Mouse (Mus musculus): ENCODE data around the gene Vkorc1. TPM values are rescaled to one million over a fixed set of nuclear protein-coding genes. Genes with fewer than 3 reads are reported as not detected.

The Vkorc1 gene
- polyA plus RNA-seq, 1 experiment from 2014 or later = 130 TPM

DNA sequence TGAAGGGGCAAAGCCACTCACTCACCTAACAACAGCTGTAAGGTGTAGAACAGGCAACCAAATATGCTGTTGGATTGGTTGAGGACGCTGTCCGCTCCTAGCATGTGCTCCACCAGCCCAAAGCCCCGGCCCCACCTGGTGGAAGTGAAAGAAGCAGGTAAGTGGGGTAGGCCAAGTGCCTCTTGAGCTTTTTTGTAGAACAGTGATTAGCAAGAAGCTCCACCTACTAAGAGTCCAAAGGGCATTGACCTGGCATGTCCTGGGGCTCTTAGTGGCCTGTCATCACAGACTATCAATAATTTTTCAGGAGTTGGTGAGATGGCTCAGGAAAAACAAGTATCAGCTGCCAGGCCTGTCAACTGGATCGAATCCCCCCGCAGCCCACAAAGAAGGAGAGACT is 937 bp downstream of the Vkorc1 start:
- Histone ChIP-seq H3K9ac (ENCODE audit: low read length) (peak overlapping the region; percentile 70; the same call in 1 of the 2 replicates), H3K4me1 (replicated peaks; ENCODE audit: control insufficient read depth, insufficient read depth) (no peaks in the 10 kb centered on the region), H3K4me2 (replicated peaks; ENCODE audit: low read depth) (peak overlapping the region; percentile 79), H3K9me3 (ENCODE audit: control insufficient read depth, low read length) (no peaks in the 10 kb centered on the region), H3K27ac (replicated peaks) (no peak overlapping the region), H3K36me3 (ENCODE audit: control insufficient read depth, insufficient read depth, low read length) (no peaks in the 10 kb centered on the region; the same call in 1 of the 2 replicates), H3K27me3 (ENCODE audit: control insufficient read depth, insufficient read depth, low read length) (no peaks in the 10 kb centered on the region), H3K4me3 (ENCODE audit: low read depth, low read length) (peak overlapping the region; percentile 59; the same call in 1 of the 2 replicates)
- peak; percentile 41 for DNase-seq (ENCODE audit: low spot score)
- no peak for ATAC-seq (ENCODE audit: low FRiP score, low TSS enrichment)
- TF ChIP-seq CTCF (IDR thresholded peaks at IDR 0.05; ENCODE audit: low read depth) (peak; percentile 29; the same call in 1 of the 2 replicates), EP300 (optimal IDR thresholded peaks at IDR 0.05) (no peak)
- WGBS = 56% methylated on average over 5 of the region's 5 CpGs

DNA sequence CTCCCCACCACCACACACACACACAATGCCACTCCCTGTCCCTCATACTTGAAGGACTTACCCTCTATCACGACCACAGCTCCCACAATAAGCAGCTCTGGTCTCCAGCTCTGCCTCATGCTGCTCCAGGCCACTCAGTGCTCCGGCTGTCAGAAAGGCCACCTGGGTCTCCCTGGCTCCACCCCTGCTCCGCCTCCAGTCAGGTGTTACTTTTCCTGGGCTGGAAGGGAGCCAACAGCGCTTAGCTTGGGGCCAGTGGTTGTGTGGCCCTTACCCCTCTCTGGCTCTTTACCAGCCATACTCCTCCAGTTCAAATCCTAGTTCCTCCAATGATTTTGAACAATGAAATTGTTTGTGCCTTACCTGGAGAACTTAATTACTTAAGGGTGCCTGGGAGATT is 4.6 kb downstream of the Vkorc1 start, which contains the start of gene Prss53:
Prss53 (minus strand) TSS at position 173 of the 400 bp plus-strand sequence.
- Histone ChIP-seq H3K36me3 (ENCODE audit: control insufficient read depth, insufficient read depth, low read length) (peaks cover 7% of the 10 kb centered on the region; the same call in 1 of the 2 replicates), H3K4me2 (replicated peaks; ENCODE audit: low read depth) (no peak within 1 kb of the TSS), H3K9ac (ENCODE audit: low read length) (no peak within 1 kb of the TSS), H3K27me3 (ENCODE audit: control insufficient read depth, insufficient read depth, low read length) (no peaks in the 10 kb centered on the region), H3K27ac (replicated peaks) (no peak within 1 kb of the TSS), H3K4me1 (replicated peaks; ENCODE audit: control insufficient read depth, insufficient read depth) (no peaks in the 10 kb centered on the region), H3K9me3 (ENCODE audit: control insufficient read depth, low read length) (no peaks in the 10 kb centered on the region), H3K4me3 (ENCODE audit: low read depth, low read length) (no peak within 1 kb of the TSS)
- no peak for TF ChIP-seq CTCF (IDR thresholded peaks at IDR 0.05; ENCODE audit: low read depth)
- TF ChIP-seq EP300 (optimal IDR thresholded peaks at IDR 0.05) = no peak
- 24% methylated on average over 4 of the region's 4 CpGs for WGBS
- ATAC-seq (ENCODE audit: low FRiP score, low TSS enrichment) (no peak), DNase-seq (ENCODE audit: low spot score) (peak; percentile 79)

DNA sequence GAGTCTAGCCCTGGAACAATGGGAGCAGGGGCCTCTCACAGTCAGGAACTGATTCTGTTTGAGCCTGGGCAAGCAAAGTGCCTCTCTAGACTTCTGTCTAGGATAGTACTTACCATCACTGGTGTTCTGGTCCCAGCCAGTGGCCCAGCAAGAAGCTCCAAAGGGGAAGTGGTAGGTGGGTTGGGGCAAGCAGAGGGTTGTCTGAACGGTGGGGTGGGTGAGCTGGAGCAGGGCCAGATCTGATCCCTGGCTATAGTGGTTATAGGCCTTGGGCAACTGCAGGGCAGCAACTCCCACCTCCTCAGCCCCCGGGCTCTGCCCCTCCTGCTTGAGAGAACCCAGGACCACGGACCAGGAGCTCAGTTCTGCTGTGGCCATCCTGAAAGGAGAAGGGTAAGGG is 6.6 kb downstream of the Vkorc1 start:
- Histone ChIP-seq H3K4me2 (replicated peaks; ENCODE audit: low read depth) (no peak overlapping the region), H3K4me1 (replicated peaks; ENCODE audit: control insufficient read depth, insufficient read depth) (no peaks in the 10 kb centered on the region), H3K36me3 (ENCODE audit: control insufficient read depth, insufficient read depth, low read length) (peaks cover 9% of the 10 kb centered on the region; the same call in 1 of the 2 replicates), H3K27me3 (ENCODE audit: control insufficient read depth, insufficient read depth, low read length) (no peaks in the 10 kb centered on the region), H3K9ac (ENCODE audit: low read length) (no peak overlapping the region), H3K4me3 (ENCODE audit: low read depth, low read length) (no peak overlapping the region), H3K9me3 (ENCODE audit: control insufficient read depth, low read length) (no peaks in the 10 kb centered on the region), H3K27ac (replicated peaks) (no peak overlapping the region)
- TF ChIP-seq EP300 (optimal IDR thresholded peaks at IDR 0.05) = no peak
- no peak for TF ChIP-seq CTCF (IDR thresholded peaks at IDR 0.05; ENCODE audit: low read depth)
- 62% methylated on average over 3 of the region's 3 CpGs for WGBS
- no peak for DNase-seq (ENCODE audit: low spot score)
- no peak for ATAC-seq (ENCODE audit: low FRiP score, low TSS enrichment)

DNA sequence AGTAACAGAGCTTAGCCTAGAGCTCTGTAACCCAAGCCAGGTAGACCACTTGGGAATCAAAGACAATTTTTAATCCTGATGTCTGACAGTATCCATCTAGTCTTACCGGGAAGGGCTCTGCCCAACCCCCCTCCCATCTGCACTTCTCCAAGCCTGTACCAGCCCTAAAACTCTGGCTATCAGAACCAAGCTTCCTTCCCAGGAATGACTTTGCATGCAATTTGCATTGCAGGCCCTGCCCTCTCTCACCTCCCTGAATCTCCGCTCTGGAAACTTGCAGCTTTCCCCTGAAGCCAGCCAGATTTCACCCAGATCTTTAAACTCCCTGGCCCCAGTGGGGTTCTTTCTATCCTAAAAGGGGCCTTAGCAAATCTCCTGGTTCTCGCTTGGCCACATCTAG is 7.6 kb downstream of the Vkorc1 start:
- no peak for DNase-seq (ENCODE audit: low spot score)
- WGBS = 75% methylated on average over 3 of the region's 3 CpGs
- H3K36me3 ChIP-seq (ENCODE audit: control insufficient read depth, insufficient read depth, low read length) = peaks cover 12% of the 10 kb centered on the region; the same call in 1 of the 2 replicates
- no peaks in the 10 kb centered on the region for H3K9me3 ChIP-seq (ENCODE audit: control insufficient read depth, low read length)
- H3K27ac ChIP-seq (replicated peaks) = no peak overlapping the region
- H3K4me1 ChIP-seq (replicated peaks; ENCODE audit: control insufficient read depth, insufficient read depth) = no peaks in the 10 kb centered on the region
- no peak overlapping the region for H3K4me2 ChIP-seq (replicated peaks; ENCODE audit: low read depth)
- ATAC-seq (ENCODE audit: low FRiP score, low TSS enrichment) = no peak
- no peak overlapping the region for H3K9ac ChIP-seq (ENCODE audit: low read length)
- H3K4me3 ChIP-seq (ENCODE audit: low read depth, low read length) = no peak overlapping the region
- no peak for TF ChIP-seq EP300 (optimal IDR thresholded peaks at IDR 0.05)
- no peak for TF ChIP-seq CTCF (IDR thresholded peaks at IDR 0.05; ENCODE audit: low read depth)
- H3K27me3 ChIP-seq (ENCODE audit: control insufficient read depth, insufficient read depth, low read length) = no peaks in the 10 kb centered on the region

DNA sequence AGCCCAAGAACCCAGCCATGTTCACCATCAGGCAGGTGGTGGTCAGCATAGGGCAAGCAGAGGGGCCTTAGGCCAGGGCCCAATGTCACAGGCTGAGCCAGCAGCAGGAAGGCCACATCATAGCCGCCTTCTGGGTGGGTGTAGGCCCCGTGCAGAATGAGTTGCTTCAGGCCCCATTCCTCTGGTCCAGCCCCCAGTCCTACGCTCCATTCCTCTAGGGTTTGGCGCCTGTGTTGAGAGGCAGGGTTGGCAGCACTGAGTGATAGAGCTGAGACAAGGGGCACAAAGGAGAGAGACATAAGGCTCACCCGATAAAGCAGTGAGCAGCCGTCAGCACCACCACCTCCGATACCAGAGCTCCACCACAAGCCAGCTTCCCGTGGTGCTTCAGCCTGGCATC is 8.2 kb downstream of the Vkorc1 start:
- Histone ChIP-seq H3K27me3 (ENCODE audit: control insufficient read depth, insufficient read depth, low read length) (no peaks in the 10 kb centered on the region), H3K36me3 (ENCODE audit: control insufficient read depth, insufficient read depth, low read length) (peaks cover 14% of the 10 kb centered on the region; the same call in 1 of the 2 replicates), H3K4me1 (replicated peaks; ENCODE audit: control insufficient read depth, insufficient read depth) (no peaks in the 10 kb centered on the region), H3K9me3 (ENCODE audit: control insufficient read depth, low read length) (no peaks in the 10 kb centered on the region), H3K4me2 (replicated peaks; ENCODE audit: low read depth) (no peak overlapping the region), H3K9ac (ENCODE audit: low read length) (no peak overlapping the region), H3K27ac (replicated peaks) (no peak overlapping the region), H3K4me3 (ENCODE audit: low read depth, low read length) (no peak overlapping the region)
- TF ChIP-seq EP300 (optimal IDR thresholded peaks at IDR 0.05) (no peak), CTCF (IDR thresholded peaks at IDR 0.05; ENCODE audit: low read depth) (no peak)
- no peak for ATAC-seq (ENCODE audit: low FRiP score, low TSS enrichment)
- no peak for DNase-seq (ENCODE audit: low spot score)
- 86% methylated on average over 8 of the region's 8 CpGs for WGBS

DNA sequence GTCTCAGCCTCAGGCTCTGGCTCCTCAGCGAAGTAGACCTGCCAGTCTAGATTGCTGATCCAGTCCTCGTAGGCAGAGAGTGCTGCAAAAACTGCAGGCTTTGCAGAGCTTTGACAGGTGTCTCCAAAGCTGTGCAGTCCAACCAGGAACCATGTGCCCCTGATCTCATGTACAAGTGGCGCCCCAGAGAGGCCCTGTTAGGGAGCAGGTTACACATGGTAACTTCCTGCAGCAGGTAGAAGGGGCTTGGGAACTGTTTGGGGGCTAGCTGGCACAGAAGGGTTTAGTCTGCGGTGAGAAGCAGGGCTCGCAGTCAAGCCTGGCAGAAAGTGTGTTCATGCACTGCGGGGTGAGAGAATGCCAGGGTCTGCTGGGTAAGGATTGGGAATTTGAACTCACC is 8.9 kb downstream of the Vkorc1 start:
- WGBS = 90% methylated on average over 6 of the region's 6 CpGs
- Histone ChIP-seq H3K27me3 (ENCODE audit: control insufficient read depth, insufficient read depth, low read length) (no peaks in the 10 kb centered on the region), H3K9ac (ENCODE audit: low read length) (no peak overlapping the region), H3K4me1 (replicated peaks; ENCODE audit: control insufficient read depth, insufficient read depth) (no peaks in the 10 kb centered on the region), H3K27ac (replicated peaks) (no peak overlapping the region), H3K4me2 (replicated peaks; ENCODE audit: low read depth) (no peak overlapping the region), H3K9me3 (ENCODE audit: control insufficient read depth, low read length) (no peaks in the 10 kb centered on the region), H3K4me3 (ENCODE audit: low read depth, low read length) (no peak overlapping the region), H3K36me3 (ENCODE audit: control insufficient read depth, insufficient read depth, low read length) (peaks cover 16% of the 10 kb centered on the region; the same call in 1 of the 2 replicates)
- no peak for ATAC-seq (ENCODE audit: low FRiP score, low TSS enrichment)
- DNase-seq (ENCODE audit: low spot score) = no peak
- TF ChIP-seq CTCF (IDR thresholded peaks at IDR 0.05; ENCODE audit: low read depth) = no peak
- no peak for TF ChIP-seq EP300 (optimal IDR thresholded peaks at IDR 0.05)

Measured in stomach, postnatal 0 days (tissue).